ENCODE assay signal across 9 mouse cellular contexts in the genomic region with DNA sequence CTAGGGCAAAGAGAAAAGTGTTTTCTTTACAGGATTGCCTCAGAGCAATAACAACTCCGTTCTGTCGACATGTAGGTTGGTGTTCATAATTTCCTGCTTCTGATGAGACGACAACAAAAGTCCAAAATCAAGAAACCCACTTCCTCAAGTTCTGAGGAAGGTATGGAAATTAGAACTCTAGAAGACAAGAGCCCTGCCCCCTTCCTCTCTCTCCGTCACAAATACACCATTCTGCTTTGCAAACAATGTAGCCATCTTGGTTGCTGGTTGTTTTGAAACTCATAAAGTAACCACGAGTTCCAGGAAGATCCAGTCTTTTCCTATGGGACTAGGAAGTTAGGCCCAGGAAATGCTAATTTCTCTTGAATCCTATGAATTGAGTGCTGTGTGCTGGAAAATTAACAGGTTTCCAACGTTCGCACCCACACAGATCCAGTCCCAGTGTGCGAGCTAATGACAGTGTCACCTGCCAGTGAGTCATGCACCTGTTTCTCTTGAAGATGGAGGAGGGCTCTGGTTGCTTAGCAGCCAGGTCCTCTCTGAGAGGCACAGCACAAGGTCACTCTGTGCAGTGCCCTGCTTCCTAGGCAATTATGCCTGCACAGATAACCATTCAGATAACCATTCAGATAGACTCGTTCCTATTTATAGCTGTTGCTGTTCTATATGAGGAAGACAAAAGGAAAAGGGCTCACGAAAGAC.
DNase-seq lines count a peak whose midpoint lies in the region; ATAC-seq lines count a peak whose summit lies in the region.
"Had no signal": no experiment of that assay in that cellular context is flagged by ENCODE, and none has a peak within 500 bp of the region (broad histone marks: within the 10 kb centered on the region; RNA-seq: fewer than 3 reads in every experiment).

No protein-coding gene starts in this region.

- DNase-seq in cerebellum, postnatal 14 days = peak; percentile 37 to 42
- no peak for DNase-seq in cerebellum, postnatal 36 days
- DNase-seq in midbrain, embryonic 10.5 days (ENCODE audit: low spot score) = no peak
- no peak for DNase-seq in gastrocnemius, adult 8-10 months (ENCODE audit: low spot score in 2 of 2)
- no peak for DNase-seq in frontal cortex, postnatal 25 days (ENCODE audit: low spot score in 2 of 2)
- DNase-seq: heart, postnatal 10 days had no signal

- peaks cover 6% of the 10 kb centered on the region for H3K4me1 ChIP-seq in midbrain, embryonic 13.5 days (replicated peaks)
- peaks cover 8% of the 10 kb centered on the region; the same call in 1 of the 2 replicates for H3K4me1 ChIP-seq in midbrain, embryonic 10.5 days
- peaks cover 13% of the 10 kb centered on the region for H3K4me1 ChIP-seq in hindbrain, embryonic 13.5 days (replicated peaks)
- H3K4me1 ChIP-seq in neural tube, embryonic 15.5 days = peaks cover 12% of the 10 kb centered on the region

- H3K4me3 ChIP-seq in midbrain, embryonic 13.5 days (replicated peaks) = no peak overlapping the region
- no peak overlapping the region for H3K4me3 ChIP-seq in midbrain, embryonic 10.5 days
- no peak overlapping the region for H3K4me3 ChIP-seq in hindbrain, embryonic 13.5 days
- no peak overlapping the region for H3K4me3 ChIP-seq in neural tube, embryonic 15.5 days (replicated peaks)

- H3K4me2 ChIP-seq in midbrain, embryonic 13.5 days (replicated peaks) = no peak overlapping the region
- H3K4me2 ChIP-seq in hindbrain, embryonic 13.5 days = no peak overlapping the region
- H3K4me2 ChIP-seq in neural tube, embryonic 15.5 days = no peak overlapping the region

- H3K27me3 ChIP-seq in midbrain, embryonic 13.5 days = no peaks in the 10 kb centered on the region
- peaks cover 10% of the 10 kb centered on the region; the same call in 1 of the 2 replicates for H3K27me3 ChIP-seq in midbrain, embryonic 10.5 days (ENCODE audit: low read depth, poor library complexity, severe bottlenecking)
- no peaks in the 10 kb centered on the region for H3K27me3 ChIP-seq in hindbrain, embryonic 13.5 days
- no peaks in the 10 kb centered on the region for H3K27me3 ChIP-seq in neural tube, embryonic 15.5 days (replicated peaks)

- H3K9me3 ChIP-seq in midbrain, embryonic 13.5 days = no peaks in the 10 kb centered on the region
- no peaks in the 10 kb centered on the region for H3K9me3 ChIP-seq in midbrain, embryonic 10.5 days (replicated peaks)
- no peaks in the 10 kb centered on the region for H3K9me3 ChIP-seq in hindbrain, embryonic 13.5 days
- H3K9me3 ChIP-seq in neural tube, embryonic 15.5 days (replicated peaks) = no peaks in the 10 kb centered on the region

- H3K36me3 ChIP-seq in midbrain, embryonic 13.5 days = no peaks in the 10 kb centered on the region
- H3K36me3 ChIP-seq in midbrain, embryonic 10.5 days = no peaks in the 10 kb centered on the region
- H3K36me3 ChIP-seq in hindbrain, embryonic 13.5 days = no peaks in the 10 kb centered on the region
- no peaks in the 10 kb centered on the region for H3K36me3 ChIP-seq in neural tube, embryonic 15.5 days

- no peak overlapping the region for H3K9ac ChIP-seq in midbrain, embryonic 13.5 days (replicated peaks)
- no peak overlapping the region for H3K9ac ChIP-seq in hindbrain, embryonic 13.5 days
- no peak overlapping the region for H3K9ac ChIP-seq in neural tube, embryonic 15.5 days (replicated peaks)

- H3K27ac ChIP-seq in midbrain, embryonic 13.5 days = 0 out of 2 replicates have a peak overlapping the region, but pooled peaks have one; percentile 39
- no peak overlapping the region for H3K27ac ChIP-seq in midbrain, embryonic 10.5 days (replicated peaks)
- H3K27ac ChIP-seq in hindbrain, embryonic 13.5 days = 0 out of 2 replicates have a peak overlapping the region, but pooled peaks have one; percentile 35
- no peak overlapping the region for H3K27ac ChIP-seq in neural tube, embryonic 15.5 days (replicated peaks)

- WGBS in midbrain, embryonic 13.5 days = 73% methylated on average over 10 of the region's 10 CpGs
- 86% methylated on average over 10 of the region's 10 CpGs for WGBS in midbrain, embryonic 10.5 days
- WGBS in hindbrain, embryonic 13.5 days = 57% methylated on average over 10 of the region's 10 CpGs
- WGBS in neural tube, embryonic 15.5 days = 56% methylated on average over 10 of the region's 10 CpGs

- peak; percentile 85; the same call in 1 of the 2 replicates for ATAC-seq in midbrain, embryonic 13.5 days
- peak; percentile 47 for ATAC-seq in hindbrain, embryonic 13.5 days (ENCODE audit: low FRiP score)
- peak; percentile 58; the same call in 1 of the 2 replicates for ATAC-seq in neural tube, embryonic 15.5 days (ENCODE audit: low FRiP score)

Comparison
In these comparisons a context has a peak if more than half of its experiments do, and no peak if none do; other contexts are left out.
1. DNase-seq: peak in cerebellum, postnatal 14 days (2 of 2); none in cerebellum, postnatal 36 days (0 of 2), midbrain, embryonic 10.5 days (single experiment), gastrocnemius, adult 8-10 months (0 of 2) and frontal cortex, postnatal 25 days (0 of 2).
2. H3K27ac ChIP-seq: peak in midbrain, embryonic 13.5 days (single experiment) and hindbrain, embryonic 13.5 days (single experiment); none in midbrain, embryonic 10.5 days (single experiment) and neural tube, embryonic 15.5 days (single experiment).
3. Peak in every context shown above with its lines, with median percentiles within 50 percentile points of each other: ATAC-seq.